Mouse (Mus musculus) urinary bladder, adult 2 months (tissue): ENCODE results near the gene Gm10570. TPM values are rescaled to one million over a fixed set of nuclear protein-coding genes. Genes with fewer than 3 reads are reported as not detected.
A peak's percentile ranks its signal among the peaks of the same experiment; 100 is the strongest.

Experiments used
- DNase-seq: peaks from one replicate; pipeline ENCODE4 v3.0.0; 2022; ENCODE audit warnings: low spot score
- polyA plus RNA-seq: library from polyadenylated mRNA; depleted of rRNA; stranded (reverse); fragments of >200 nt; gene quantifications from 2 replicates; pipeline ENCODE4 v1.2.3, GENCODE M21; 2012; rRNA removed

Gm10570 gene
- polyA plus RNA-seq, 1 experiment: 0.21 TPM

- DNase-seq: no peak
Observed at GRCm38 (mm10) chr4:130273698-130274345, 34.7 kb downstream of the Gm10570 start.

GRCm38 (mm10) chr4:130270611-130271347, 37.7 kb downstream of the Gm10570 start:
- no peak for DNase-seq

GRCm38 (mm10) chr4:130270089-130270488, 38.4 kb downstream of the Gm10570 start:
- DNase-seq: no peak

- no peak for DNase-seq
Observed at GRCm38 (mm10) chr4:130268736-130269135, 39.7 kb downstream of the Gm10570 start.

GRCm38 (mm10) chr4:130267069-130267468, 41.4 kb downstream of the Gm10570 start:
- no peak for DNase-seq

- no peak for DNase-seq
Observed at GRCm38 (mm10) chr4:130266601-130267000, 41.9 kb downstream of the Gm10570 start.

GRCm38 (mm10) chr4:130264698-130265349, 43.6 kb downstream of the Gm10570 start:
- peak; percentile 55 for DNase-seq

GRCm38 (mm10) chr4:130264131-130264530, 44.3 kb downstream of the Gm10570 start:
- no peak for DNase-seq

GRCm38 (mm10) chr4:130260406-130260805, 48.1 kb downstream of the Gm10570 start:
- DNase-seq: no peak

Other genes with a start within 250 kb of the Gm10570 start
- gene Pef1, start 206.1 kb downstream of the Gm10570 start, polyA plus RNA-seq: 73.2 and 82.1 TPM in 2 replicates
- 18.8 and 20.0 TPM in 2 replicates for gene Hcrtr1, start 169.3 kb downstream of the Gm10570 start, polyA plus RNA-seq
- 514 and 535 TPM in 2 replicates for gene Tinagl1, start 133.6 kb downstream of the Gm10570 start, polyA plus RNA-seq
- not detected in 2 replicates for gene Gm853, start 86.3 kb downstream of the Gm10570 start, polyA plus RNA-seq
- 84.7 and 87.7 TPM in 2 replicates for gene Serinc2, start 29.5 kb downstream of the Gm10570 start, polyA plus RNA-seq
- gene Fabp3, start 79 bp downstream of the Gm10570 start, polyA plus RNA-seq: 22.5 and 23.1 TPM in 2 replicates
- 24.7 and 34.3 TPM in 2 replicates for gene Zcchc17, start 51.3 kb upstream of the Gm10570 start, polyA plus RNA-seq
- 30.7 and 35.2 TPM in 2 replicates for gene Snrnp40, start 51.5 kb upstream of the Gm10570 start, polyA plus RNA-seq